Mouse (Mus musculus): ENCODE data around the gene Svs3b. TPM values are rescaled to one million over a fixed set of nuclear protein-coding genes. Genes with fewer than 3 reads are reported as not detected.

Gene Svs3b
- total RNA-seq (2023): not detected

GRCm38 (mm10) chr2:164256540-164256939 lies at the start of gene Svs3b:
TSS of gene Svs3b (minus strand) at chr2:164256640.

DNA sequence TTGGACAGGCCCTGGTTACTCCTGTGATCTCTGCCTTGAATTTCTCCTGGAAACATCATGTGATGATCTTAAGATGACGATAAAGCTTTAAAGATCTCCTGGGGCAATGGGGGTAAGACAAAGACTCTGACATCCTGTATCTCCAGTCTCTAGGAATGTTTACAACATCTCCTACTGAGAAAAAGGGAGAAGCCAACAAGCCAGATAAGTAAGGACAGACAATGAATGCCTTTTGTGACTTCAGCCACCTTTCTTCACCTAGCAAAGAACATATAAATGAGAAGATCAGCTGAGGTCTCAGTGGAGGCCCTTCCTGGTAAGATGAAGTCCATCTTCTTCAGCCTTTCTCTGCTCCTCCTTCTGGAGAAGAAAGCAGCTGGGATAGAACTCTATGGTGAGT lies 32.5 kb upstream of the Svs3b start, which contains the start of gene Svs3a:
Gene Svs3a (plus strand): TSS at position 301 of the 400 bp plus-strand sequence.

GRCm38 (mm10) chr2:164278359-164278758 lies 21.9 kb upstream of the Svs3b start, which contains the start of gene Svs4:
TSS of gene Svs4 (minus strand) at chr2:164278459.

GRCm38 (mm10) chr2:164238366-164238765 lies 18.1 kb downstream of the Svs3b start, which contains the start of gene Svs2:
TSS of gene Svs2 (minus strand) at chr2:164238466.

DNA sequence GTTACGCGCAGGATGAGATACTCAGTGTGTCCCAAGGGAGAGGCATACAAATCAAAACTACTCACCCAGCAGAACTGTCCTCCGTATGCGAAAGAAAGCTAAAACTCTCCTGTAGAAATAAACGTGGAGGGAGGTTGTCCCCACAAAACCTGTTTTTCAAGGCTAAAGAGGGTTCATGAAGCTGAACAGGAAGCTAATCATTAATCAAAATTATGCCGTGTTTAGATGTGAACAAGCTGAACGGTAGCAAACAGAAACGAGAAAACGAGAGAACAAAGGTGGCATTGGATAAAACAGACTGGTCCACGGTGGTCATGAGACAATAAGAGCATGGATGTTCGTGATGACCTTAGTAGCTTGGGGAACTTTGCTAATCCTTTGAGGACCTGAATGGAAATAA lies 34.9 kb downstream of the Svs3b start, which contains the start of gene Wfdc15b:
Gene Wfdc15b (minus strand): TSS at position 139 of the 400 bp plus-strand sequence.

Other genes starting within 250 kb of the Svs3b start
- gene Pabpc1l, start 231.2 kb downstream of the Svs3b start, total RNA-seq (2023): 1 to 10 TPM; 1.1 to 3.3 TPM
- 100 to 1,000 TPM; 234 to 261 TPM for gene Stk4, start 186.3 kb downstream of the Svs3b start, total RNA-seq (2023)
- gene Tomm34, start 185.5 kb downstream of the Svs3b start, total RNA-seq (2023): 10 to 100 TPM; 79.5 to 80.2 TPM
- not detected for gene Kcns1, start 85.5 kb downstream of the Svs3b start, total RNA-seq (2023)
- not detected for gene Wfdc5, start 73.9 kb downstream of the Svs3b start, total RNA-seq (2023)
- gene Wfdc12, start 66.0 kb downstream of the Svs3b start, total RNA-seq (2023): not detected
- not detected for gene Wfdc15a, start 56.5 kb downstream of the Svs3b start, total RNA-seq (2023)
- gene Wfdc15b, start 35.0 kb downstream of the Svs3b start, total RNA-seq (2023): not detected
- not detected for gene Svs2, start 18.2 kb downstream of the Svs3b start, total RNA-seq (2023)
- not detected for gene Svs4, start 21.8 kb upstream of the Svs3b start, total RNA-seq (2023)
- gene Svs3a, start 32.6 kb upstream of the Svs3b start, total RNA-seq (2023): not detected
- gene Svs6, start 60.1 kb upstream of the Svs3b start, total RNA-seq (2023): not detected
- not detected for gene Svs5, start 76.1 kb upstream of the Svs3b start, total RNA-seq (2023)
- 1 to 10 TPM; 3.2 to 3.5 TPM for gene Slpi, start 132.5 kb upstream of the Svs3b start, total RNA-seq (2023)
- under 1 TPM; 0.29 to 0.59 TPM for gene Rbpjl, start 146.5 kb upstream of the Svs3b start, total RNA-seq (2023)
- gene Matn4, start 148.5 kb upstream of the Svs3b start, total RNA-seq (2023): under 1 TPM; 0.36 to 0.64 TPM
- 100 to 1,000 TPM; 156 to 168 TPM for gene Sdc4, start 187.2 kb upstream of the Svs3b start, total RNA-seq (2023)
- 10 to 100 TPM; 58.9 to 62.8 TPM for gene Sys1, start 200.3 kb upstream of the Svs3b start, total RNA-seq (2023)
- gene Gm20458, start 204.3 kb upstream of the Svs3b start, total RNA-seq (2023): 1 to 10 TPM in 1 of 2 experiments, not detected in 1; 2.3 TPM
- gene Trp53tg5, start 217.1 kb upstream of the Svs3b start, total RNA-seq (2023): not detected
- 1 to 10 TPM; 6.5 to 9.3 TPM for gene Dbndd2, start 229.5 kb upstream of the Svs3b start, total RNA-seq (2023)
- gene Pigt, start 240.9 kb upstream of the Svs3b start, total RNA-seq (2023): 10 to 100 TPM; 72.9 to 79.0 TPM